Mouse (Mus musculus) embryonic fibroblast, embryonic 13.5 days (primary cell): ENCODE data around the gene Fam198b.

ENCODE experiments used
- CTCF ChIP-seq: IDR thresholded peaks from 2 replicates; pipeline ENCODE4 v1.5.1; 2011; ENCODE audit warnings: mild to moderate bottlenecking, control low read depth, low read length, moderate library complexity, borderline replicate concordance; ENCODE audit not compliant: insufficient read depth
- POLR2A ChIP-seq: IDR thresholded peaks from 2 replicates; pipeline ENCODE4 v1.6.1; 2011; ENCODE audit warnings: low read depth, mild to moderate bottlenecking, control low read depth, low read length, moderate library complexity

GRCm38 (mm10) chr3:79947736-79948135 is 63.4 kb downstream of the Fam198b start:
- TF ChIP-seq CTCF (no peak), POLR2A (no peak)
